Comparison of ENCODE assay signal across 18 mouse cellular contexts in genomic region chr13:95522176-95522575, GRCm38 (mm10). TPM values are rescaled to one million over a fixed set of nuclear protein-coding genes. Genes with fewer than 3 reads are reported as not detected.
"Had no signal": no experiment of that assay in that cellular context is flagged by ENCODE, and none has a peak within 500 bp of the region (broad histone marks: within the 10 kb centered on the region; RNA-seq: fewer than 3 reads in every experiment).

No protein-coding gene starts in this region.

- ATAC-seq: lung, postnatal 0 days; midbrain, embryonic 13.5 days had no signal

- H3K9ac ChIP-seq: hindbrain, embryonic 14.5 days; liver, embryonic 15.5 days; midbrain, embryonic 13.5 days had no signal

- H3K36me3 ChIP-seq: limb, embryonic 10.5 days; liver, embryonic 15.5 days; midbrain, embryonic 13.5 days had no signal

- DNase-seq: lung, adult 2 months; lung, postnatal 36 days; right cerebral cortex, adult 18-20 months; right cerebral cortex, postnatal 25 days; spleen, adult 18-20 months; thymus, postnatal 36 days had no signal

- H3K4me2 ChIP-seq: hindbrain, embryonic 14.5 days; liver, embryonic 11.5 days; liver, embryonic 15.5 days; midbrain, embryonic 13.5 days had no signal

- H3K27ac ChIP-seq: hindbrain, embryonic 14.5 days; kidney, postnatal 0 days; layer of hippocampus, adult 2 months; limb, embryonic 10.5 days; liver, embryonic 15.5 days; midbrain, embryonic 13.5 days had no signal

- H3K9me3 ChIP-seq: limb, embryonic 10.5 days; liver, embryonic 15.5 days; midbrain, embryonic 13.5 days had no signal

- H3K4me3 ChIP-seq: layer of hippocampus, adult 2 months; limb, embryonic 10.5 days; liver, embryonic 15.5 days; midbrain, embryonic 13.5 days had no signal

RNA-seq across cellular contexts. Expression of gene F2rl1, which starts 2.9 kb away (rescaled TPM):
- polyA plus RNA-seq: hindbrain, embryonic 14.5 days; limb, embryonic 10.5 days; neural tube, embryonic 14.5 days had no signal

RNA-seq across cellular contexts. Expression of gene S100z, which starts 43.7 kb away (rescaled TPM):
- polyA plus RNA-seq: hindbrain, embryonic 14.5 days; kidney, postnatal 0 days; limb, embryonic 10.5 days; limb, embryonic 14.5 days; liver, embryonic 11.5 days; liver, embryonic 15.5 days; lung, adult 2 months; lung, postnatal 0 days; midbrain, embryonic 13.5 days; midbrain, postnatal 0 days; neural tube, embryonic 14.5 days; stomach, embryonic 14.5 days had no signal
